Mouse (Mus musculus): ENCODE data around the gene 1110051M20Rik. TPM values are rescaled to one million over a fixed set of nuclear protein-coding genes. Genes with fewer than 3 reads are reported as not detected.
"Not testable (repeated sequence)": the region's sequence is repeated elsewhere in the genome, so short reads cannot be mapped to it uniquely, and the experiment has no call there.

Gene 1110051M20Rik
- polyA plus RNA-seq, 2 experiments, result 34.9 to 50.6 TPM

GRCm38 (mm10) chr2:91243416-91243815 is 201.1 kb downstream of the 1110051M20Rik start:
- Histone ChIP-seq H3K4me2 (replicated peaks; ENCODE audit: low read depth, low read length, severe bottlenecking) (no peak overlapping the region), H3K4me3 (replicated peaks; ENCODE audit: low read length) (no peak overlapping the region), H3K36me3 (ENCODE audit: control insufficient read depth, insufficient read depth, low read length) (no peaks in the 10 kb centered on the region), H3K9ac (ENCODE audit: low read depth, low read length, severe bottlenecking) (no peak overlapping the region), H3K27ac (replicated peaks; ENCODE audit: low read depth, low read length) (no peak overlapping the region), H3K27me3 (ENCODE audit: control insufficient read depth, insufficient read depth, low read length) (no peaks in the 10 kb centered on the region), H3K4me1 (ENCODE audit: control insufficient read depth, insufficient read depth, low read length) (no peaks in the 10 kb centered on the region), H3K9me3 (ENCODE audit: control insufficient read depth, low read length) (no peaks in the 10 kb centered on the region)
- ATAC-seq (ENCODE audit: low FRiP score, low read depth) (no peak), DNase-seq (ENCODE audit: low spot score) (peak; percentile 63)
- WGBS, result 66% methylated on average over 3 of the region's 3 CpGs
- TF ChIP-seq POLR2A (IDR thresholded peaks at IDR 0.05; ENCODE audit: borderline replicate concordance, extremely low read depth, insufficient read depth, insufficient read length), result no peak

GRCm38 (mm10) chr2:91242547-91242946 is 202.0 kb downstream of the 1110051M20Rik start:
- 69% methylated on average over 5 of the region's 5 CpGs for WGBS
- Histone ChIP-seq H3K4me2 (replicated peaks; ENCODE audit: low read depth, low read length, severe bottlenecking) (no peak overlapping the region), H3K27me3 (ENCODE audit: control insufficient read depth, insufficient read depth, low read length) (no peaks in the 10 kb centered on the region), H3K9ac (ENCODE audit: low read depth, low read length, severe bottlenecking) (no peak overlapping the region), H3K4me3 (replicated peaks; ENCODE audit: low read length) (no peak overlapping the region), H3K9me3 (ENCODE audit: control insufficient read depth, low read length) (no peaks in the 10 kb centered on the region), H3K27ac (replicated peaks; ENCODE audit: low read depth, low read length) (no peak overlapping the region), H3K36me3 (ENCODE audit: control insufficient read depth, insufficient read depth, low read length) (no peaks in the 10 kb centered on the region), H3K4me1 (ENCODE audit: control insufficient read depth, insufficient read depth, low read length) (no peaks in the 10 kb centered on the region)
- no peak for DNase-seq (ENCODE audit: low spot score)
- TF ChIP-seq POLR2A (IDR thresholded peaks at IDR 0.05; ENCODE audit: borderline replicate concordance, extremely low read depth, insufficient read depth, insufficient read length), result no peak
- ATAC-seq (ENCODE audit: low FRiP score, low read depth), result no peak

- Histone ChIP-seq H3K27ac (replicated peaks; ENCODE audit: low read depth, low read length) (peak overlapping the region; percentile 85), H3K4me3 (replicated peaks; ENCODE audit: low read length) (peak overlapping the region; percentile 46), H3K4me2 (replicated peaks; ENCODE audit: low read depth, low read length, severe bottlenecking) (peak overlapping the region; percentile 47), H3K9ac (ENCODE audit: low read depth, low read length, severe bottlenecking) (peak overlapping the region; percentile 54)
- H3K9me3 ChIP-seq (ENCODE audit: control insufficient read depth, low read length); H3K4me1 ChIP-seq (ENCODE audit: control insufficient read depth, insufficient read depth, low read length); H3K36me3 ChIP-seq (ENCODE audit: control insufficient read depth, insufficient read depth, low read length); H3K27me3 ChIP-seq (ENCODE audit: control insufficient read depth, insufficient read depth, low read length): not testable (repeated sequence)
- DNase-seq (ENCODE audit: low spot score) (peak; percentile 22), ATAC-seq (ENCODE audit: low FRiP score, low read depth) (peak; percentile 36)
- WGBS, result 20% methylated on average over 4 of the region's 4 CpGs
Measured at GRCm38 (mm10) chr2:91237511-91238080, 206.9 kb downstream of the 1110051M20Rik start.

DNA sequence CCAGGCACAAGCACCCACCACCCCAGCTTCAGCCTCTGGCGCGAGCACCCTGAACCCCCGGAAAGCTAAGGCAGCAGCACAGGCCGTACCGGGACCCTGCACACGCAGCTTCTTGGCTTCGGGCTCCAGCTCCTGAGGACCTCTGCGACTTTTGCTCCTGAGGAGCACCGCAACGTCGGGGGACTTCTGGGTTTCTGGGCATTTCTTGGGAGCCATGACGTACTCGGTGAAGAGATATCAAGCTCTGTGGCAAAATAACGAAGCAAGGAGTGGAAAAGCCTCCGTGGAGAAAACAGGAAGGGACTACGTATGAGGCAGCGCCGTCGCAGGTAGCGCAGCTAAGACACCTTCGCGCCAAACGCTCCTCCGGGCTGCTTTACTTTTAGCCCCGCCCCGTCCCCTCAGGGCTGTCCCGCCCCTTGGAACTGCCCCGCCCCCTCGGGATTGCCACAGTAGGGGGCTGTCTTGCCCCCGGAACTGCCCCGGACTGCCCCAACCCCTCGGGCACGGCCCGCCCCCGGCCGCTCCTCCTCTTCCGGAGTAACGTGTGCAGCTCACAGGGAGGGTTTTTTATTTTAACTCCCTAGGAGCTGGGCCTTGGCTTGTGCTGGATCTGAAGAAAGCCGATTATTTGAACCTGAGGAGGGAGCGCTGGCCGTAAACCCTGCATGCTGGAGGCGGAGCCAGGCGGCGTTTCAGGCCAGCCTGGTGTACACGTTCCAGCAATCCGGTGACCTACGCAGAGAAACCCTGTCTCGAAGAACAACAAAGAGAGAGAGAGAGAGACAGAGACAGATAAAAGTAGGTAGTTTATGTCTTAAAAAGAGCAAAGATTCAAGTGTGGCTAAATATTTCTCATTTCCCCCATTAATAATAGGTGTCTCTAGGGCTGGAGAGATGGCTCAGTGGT is 207.6 kb downstream of the 1110051M20Rik start, which contains the start of gene Ddb2:
Gene Ddb2 (minus strand): TSS at position 382 of the 910 bp plus-strand sequence.
- Histone ChIP-seq H3K9me3 (ENCODE audit: control insufficient read depth, low read length) (no peaks in the 10 kb centered on the region), H3K36me3 (ENCODE audit: control insufficient read depth, insufficient read depth, low read length) (peaks cover 9% of the 10 kb centered on the region), H3K9ac (ENCODE audit: low read depth, low read length, severe bottlenecking) (peak within 1 kb of the TSS; percentile 57), H3K27ac (replicated peaks; ENCODE audit: low read depth, low read length) (peak within 1 kb of the TSS; percentile 85), H3K27me3 (ENCODE audit: control insufficient read depth, insufficient read depth, low read length) (no peaks in the 10 kb centered on the region), H3K4me1 (ENCODE audit: control insufficient read depth, insufficient read depth, low read length) (no peaks in the 10 kb centered on the region), H3K4me3 (replicated peaks; ENCODE audit: low read length) (peak within 1 kb of the TSS; percentile 46), H3K4me2 (replicated peaks; ENCODE audit: low read depth, low read length, severe bottlenecking) (peak within 1 kb of the TSS; percentile 47)
- DNase-seq (ENCODE audit: low spot score), result peak; percentile 95
- peak; percentile 60; the same call in 1 of the 2 replicates for TF ChIP-seq POLR2A (IDR thresholded peaks at IDR 0.05; ENCODE audit: borderline replicate concordance, extremely low read depth, insufficient read depth, insufficient read length)
- under 1% methylated on average over 47 of the region's 48 CpGs for whole genome bisulfite sequencing
- ATAC-seq (ENCODE audit: low FRiP score, low read depth), result peak; percentile 100

DNA sequence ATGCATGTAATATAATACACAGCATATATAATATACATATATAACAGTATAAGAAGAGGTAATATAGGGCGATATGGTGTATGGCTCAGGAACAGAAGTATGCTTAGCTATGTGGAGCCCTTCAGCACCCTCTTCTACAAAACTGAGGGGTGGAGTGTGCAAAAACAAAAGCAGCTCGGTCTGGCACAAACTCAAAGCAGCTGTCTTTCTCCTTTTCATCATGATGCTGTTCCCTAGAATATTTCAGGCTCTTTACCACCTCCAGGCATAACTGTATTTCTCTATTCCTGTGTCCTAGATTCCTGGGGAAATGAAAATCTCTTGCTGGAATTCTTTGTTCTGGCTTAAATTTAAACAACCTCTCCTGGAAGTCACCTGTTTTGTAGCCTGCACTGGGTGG is 214.8 kb downstream of the 1110051M20Rik start:
- no peaks in the 10 kb centered on the region for H3K9me3 ChIP-seq (ENCODE audit: control insufficient read depth, low read length)
- DNase-seq (ENCODE audit: low spot score), result no peak
- TF ChIP-seq POLR2A (IDR thresholded peaks at IDR 0.05; ENCODE audit: borderline replicate concordance, extremely low read depth, insufficient read depth, insufficient read length), result no peak
- no peaks in the 10 kb centered on the region for H3K27me3 ChIP-seq (ENCODE audit: control insufficient read depth, insufficient read depth, low read length)
- H3K27ac ChIP-seq (replicated peaks; ENCODE audit: low read depth, low read length), result no peak overlapping the region
- H3K4me1 ChIP-seq (ENCODE audit: control insufficient read depth, insufficient read depth, low read length), result no peaks in the 10 kb centered on the region
- H3K4me3 ChIP-seq (replicated peaks; ENCODE audit: low read length), result no peak overlapping the region
- ATAC-seq (ENCODE audit: low FRiP score, low read depth), result no peak
- peaks cover 14% of the 10 kb centered on the region for H3K36me3 ChIP-seq (ENCODE audit: control insufficient read depth, insufficient read depth, low read length)
- 55% methylated on average over 2 of the region's 2 CpGs for WGBS
- H3K4me2 ChIP-seq (replicated peaks; ENCODE audit: low read depth, low read length, severe bottlenecking), result no peak overlapping the region
- H3K9ac ChIP-seq (ENCODE audit: low read depth, low read length, severe bottlenecking), result no peak overlapping the region

Small RNA genes within 50 kb of the gene (microRNA-seq; reads per million reads assigned to microRNA genes)
- gene Gm22071, result not detected

Other genes starting within 250 kb of the 1110051M20Rik start
- 3.4 and 5.0 TPM in 2 replicates for gene Nr1h3, start 241.9 kb downstream of the 1110051M20Rik start, polyA plus RNA-seq (2012; rRNA removed)
- 1.5 and 2.8 TPM in 2 replicates for gene Nr1h3, start 241.9 kb downstream of the 1110051M20Rik start, polyA plus RNA-seq (2014; fragmentation: Nextera tagmentation; extraction: Ambion mirVana)
- gene Acp2, start 241.8 kb downstream of the 1110051M20Rik start, polyA plus RNA-seq (2012; rRNA removed), result 29.9 and 37.1 TPM in 2 replicates
- gene Acp2, start 241.8 kb downstream of the 1110051M20Rik start, polyA plus RNA-seq (2014; fragmentation: Nextera tagmentation; extraction: Ambion mirVana), result 31.6 and 34.2 TPM in 2 replicates
- gene Ddb2, start 207.7 kb downstream of the 1110051M20Rik start, polyA plus RNA-seq (2012; rRNA removed), result 52.8 and 56.4 TPM in 2 replicates
- 14.8 and 22.0 TPM in 2 replicates for gene Ddb2, start 207.7 kb downstream of the 1110051M20Rik start, polyA plus RNA-seq (2014; fragmentation: Nextera tagmentation; extraction: Ambion mirVana)
- gene Pacsin3, start 188.8 kb downstream of the 1110051M20Rik start, polyA plus RNA-seq (2012; rRNA removed), result 67.8 and 73.8 TPM in 2 replicates
- 43.2 and 44.7 TPM in 2 replicates for gene Pacsin3, start 188.8 kb downstream of the 1110051M20Rik start, polyA plus RNA-seq (2014; fragmentation: Nextera tagmentation; extraction: Ambion mirVana)
- 58.7 and 59.8 TPM in 2 replicates for gene Arfgap2, start 179.7 kb downstream of the 1110051M20Rik start, polyA plus RNA-seq (2012; rRNA removed)
- gene Arfgap2, start 179.7 kb downstream of the 1110051M20Rik start, polyA plus RNA-seq (2014; fragmentation: Nextera tagmentation; extraction: Ambion mirVana), result 76.1 and 78.8 TPM in 2 replicates
- 11.6 and 13.3 TPM in 2 replicates for gene Lrp4, start 12.8 kb upstream of the 1110051M20Rik start, polyA plus RNA-seq (2012; rRNA removed)
- gene Lrp4, start 12.8 kb upstream of the 1110051M20Rik start, polyA plus RNA-seq (2014; fragmentation: Nextera tagmentation; extraction: Ambion mirVana), result 6.7 and 7.3 TPM in 2 replicates
- gene Ckap5, start 82.1 kb upstream of the 1110051M20Rik start, polyA plus RNA-seq (2012; rRNA removed), result 41.8 and 57.8 TPM in 2 replicates
- 68.7 and 77.7 TPM in 2 replicates for gene Ckap5, start 82.1 kb upstream of the 1110051M20Rik start, polyA plus RNA-seq (2014; fragmentation: Nextera tagmentation; extraction: Ambion mirVana)
- gene F2, start 191.7 kb upstream of the 1110051M20Rik start, polyA plus RNA-seq (2012; rRNA removed), result 1.7 TPM in 2 replicates
- 0.95 and 1.3 TPM in 2 replicates for gene F2, start 191.7 kb upstream of the 1110051M20Rik start, polyA plus RNA-seq (2014; fragmentation: Nextera tagmentation; extraction: Ambion mirVana)
- 29.8 and 34.8 TPM in 2 replicates for gene Zfp408, start 205.1 kb upstream of the 1110051M20Rik start, polyA plus RNA-seq (2012; rRNA removed)
- 5.7 and 7.9 TPM in 2 replicates for gene Zfp408, start 205.1 kb upstream of the 1110051M20Rik start, polyA plus RNA-seq (2014; fragmentation: Nextera tagmentation; extraction: Ambion mirVana)
- 105 and 126 TPM in 2 replicates for gene Arhgap1, start 205.2 kb upstream of the 1110051M20Rik start, polyA plus RNA-seq (2012; rRNA removed)
- gene Arhgap1, start 205.2 kb upstream of the 1110051M20Rik start, polyA plus RNA-seq (2014; fragmentation: Nextera tagmentation; extraction: Ambion mirVana), result 121 and 125 TPM in 2 replicates